Mouse (Mus musculus): ENCODE measurements around the gene Fnd3c2.
"Not testable (repeated sequence)": the region's sequence is repeated elsewhere in the genome, so short reads cannot be mapped to it uniquely, and the experiment has no call there.

Gene Fnd3c2

GRCm38 (mm10) chrX:106255276-106255675 is at the start of gene Fnd3c2:
TSS of gene Fnd3c2 (minus strand) at chrX:106255376.
- no peak for DNase-seq (ENCODE audit: extremely low spot score, low read depth, low spot score)

- DNase-seq (ENCODE audit: extremely low spot score, low read depth, low spot score) = no peak
Observed at GRCm38 (mm10) chrX:106284441-106284840, 29.3 kb upstream of the Fnd3c2 start.

- no peak for DNase-seq (ENCODE audit: extremely low spot score, low read depth, low spot score)
Observed at GRCm38 (mm10) chrX:106221058-106221457, 34.1 kb downstream of the Fnd3c2 start, which contains the start of gene Taf9b. TSS of gene Taf9b (minus strand) at chrX:106221158.

GRCm38 (mm10) chrX:106219171-106220032 is 35.8 kb downstream of the Fnd3c2 start:
- no peak for DNase-seq (ENCODE audit: extremely low spot score, low read depth, low spot score)

- no peak for DNase-seq (ENCODE audit: extremely low spot score, low read depth, low spot score)
Observed at GRCm38 (mm10) chrX:106209100-106209499, 46.1 kb downstream of the Fnd3c2 start.

DNA sequence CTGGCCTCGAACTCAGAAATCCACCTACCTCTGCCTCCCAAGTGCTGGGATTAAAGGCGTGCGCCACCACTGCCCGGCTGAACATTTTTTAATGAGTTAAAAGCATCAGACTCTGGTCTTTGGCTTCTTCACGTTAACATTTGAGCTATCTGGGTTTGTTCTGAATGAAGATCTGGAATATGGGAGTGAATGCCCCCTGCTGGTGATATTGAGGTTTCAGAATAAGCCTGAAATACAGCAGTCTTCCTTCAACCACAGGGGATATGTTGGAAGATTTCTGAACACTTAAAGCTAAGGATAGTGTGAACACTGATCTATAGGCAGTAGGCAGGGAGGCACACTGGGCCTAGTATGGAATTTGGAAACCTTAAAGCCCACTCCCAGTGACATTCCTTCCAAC is 56.3 kb downstream of the Fnd3c2 start:
- DNase-seq (ENCODE audit: extremely low spot score, low read depth, low spot score) = no peak

GRCm38 (mm10) chrX:106197308-106197707 is 57.9 kb downstream of the Fnd3c2 start:
- DNase-seq (ENCODE audit: extremely low spot score, low read depth, low spot score) = no peak

DNA sequence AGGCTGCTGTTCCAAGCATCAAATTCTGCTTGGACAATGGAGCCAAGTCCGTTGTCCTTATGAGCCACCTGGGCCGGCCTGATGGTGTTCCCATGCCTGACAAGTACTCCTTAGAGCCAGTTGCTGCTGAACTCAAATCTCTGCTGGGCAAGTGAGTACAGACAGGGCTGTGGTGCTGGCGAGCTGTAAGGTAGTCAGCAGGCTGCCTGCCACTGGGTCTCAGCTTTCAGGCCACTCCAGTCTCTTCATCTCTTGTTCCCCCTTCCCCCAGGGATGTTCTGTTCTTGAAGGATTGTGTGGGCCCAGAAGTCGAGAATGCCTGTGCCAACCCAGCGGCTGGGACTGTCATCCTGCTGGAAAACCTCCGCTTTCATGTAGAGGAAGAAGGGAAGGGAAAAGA is 60.8 kb downstream of the Fnd3c2 start:
- not testable (repeated sequence) for DNase-seq (ENCODE audit: extremely low spot score, low read depth, low spot score)

DNA sequence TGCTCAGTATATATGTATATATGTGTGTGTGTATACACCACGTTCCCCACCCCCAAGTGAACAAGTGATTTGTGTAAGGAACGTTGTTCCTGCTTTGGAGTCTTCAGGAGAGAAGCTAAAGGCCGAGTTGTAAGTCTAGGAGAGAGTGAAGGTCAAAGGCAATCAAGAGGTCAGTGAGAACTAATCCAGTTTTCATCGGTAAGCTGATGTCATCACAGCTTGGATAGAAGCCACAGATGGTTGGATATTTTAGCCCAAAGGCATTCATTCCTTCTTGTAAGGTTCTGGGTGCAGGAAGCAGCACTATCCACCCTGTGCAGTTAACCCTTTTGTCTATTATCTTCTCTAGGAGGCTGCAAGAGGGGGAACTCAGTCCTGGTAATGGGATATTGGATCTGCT is 65.1 kb downstream of the Fnd3c2 start:
- DNase-seq (ENCODE audit: extremely low spot score, low read depth, low spot score) = no peak

DNA sequence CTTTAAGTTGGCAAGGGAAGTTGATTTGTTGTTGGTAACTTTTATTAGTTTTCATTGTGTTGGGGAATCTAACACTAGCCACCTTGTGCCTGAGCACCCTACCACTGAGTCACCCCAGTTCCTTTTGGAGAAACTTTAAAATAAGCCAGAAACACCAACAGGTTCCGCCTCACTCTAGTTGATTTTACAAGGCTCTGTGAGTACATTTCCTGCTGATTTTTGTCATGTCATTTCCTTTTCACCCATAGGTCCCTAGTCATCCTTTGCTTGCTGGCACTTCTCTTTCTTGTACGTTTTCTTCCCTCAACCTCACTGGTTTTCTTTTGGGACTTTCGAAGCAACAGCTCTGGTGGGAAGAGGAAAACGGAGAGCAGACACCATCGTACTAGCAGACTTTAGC is 65.8 kb downstream of the Fnd3c2 start:
- no peak for DNase-seq (ENCODE audit: extremely low spot score, low read depth, low spot score)

- DNase-seq (ENCODE audit: extremely low spot score, low read depth, low spot score) = no peak
Observed at GRCm38 (mm10) chrX:106187737-106188136, 67.4 kb downstream of the Fnd3c2 start.

DNA sequence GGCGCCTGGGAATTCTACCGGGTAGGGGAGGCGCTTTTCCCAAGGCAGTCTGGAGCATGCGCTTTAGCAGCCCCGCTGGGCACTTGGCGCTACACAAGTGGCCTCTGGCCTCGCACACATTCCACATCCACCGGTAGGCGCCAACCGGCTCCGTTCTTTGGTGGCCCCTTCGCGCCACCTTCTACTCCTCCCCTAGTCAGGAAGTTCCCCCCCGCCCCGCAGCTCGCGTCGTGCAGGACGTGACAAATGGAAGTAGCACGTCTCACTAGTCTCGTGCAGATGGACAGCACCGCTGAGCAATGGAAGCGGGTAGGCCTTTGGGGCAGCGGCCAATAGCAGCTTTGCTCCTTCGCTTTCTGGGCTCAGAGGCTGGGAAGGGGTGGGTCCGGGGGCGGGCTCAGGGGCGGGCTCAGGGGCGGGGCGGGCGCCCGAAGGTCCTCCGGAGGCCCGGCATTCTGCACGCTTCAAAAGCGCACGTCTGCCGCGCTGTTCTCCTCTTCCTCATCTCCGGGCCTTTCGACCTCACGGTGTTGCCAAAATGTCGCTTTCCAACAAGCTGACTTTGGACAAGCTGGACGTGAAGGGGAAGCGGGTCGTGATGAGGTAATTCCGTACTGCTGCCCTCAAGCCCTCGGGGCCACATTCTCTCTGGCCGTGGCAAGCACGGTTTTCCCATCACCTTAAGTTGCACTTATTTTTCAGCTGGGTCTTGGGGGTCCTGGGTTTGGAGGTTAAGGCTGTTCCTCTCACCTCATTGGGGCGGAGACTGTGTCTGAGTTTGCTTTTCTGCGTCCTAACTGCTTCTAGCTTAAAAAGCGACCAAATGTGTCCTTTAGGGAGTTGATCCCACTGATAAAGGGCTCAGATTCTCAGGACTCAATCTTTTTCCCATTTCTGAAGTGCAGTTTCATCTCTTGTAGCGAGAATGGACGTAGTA is 68.2 kb downstream of the Fnd3c2 start, which contains the start of gene Pgk1:
TSS of gene Pgk1 (plus strand) at position 388 of the 937 bp plus-strand sequence.
- peak; percentile 54 for DNase-seq (ENCODE audit: extremely low spot score, low read depth, low spot score)

GRCm38 (mm10) chrX:106185706-106186105 is 69.5 kb downstream of the Fnd3c2 start:
- DNase-seq (ENCODE audit: extremely low spot score, low read depth, low spot score) = peak; percentile 30
